Mouse (Mus musculus): ENCODE measurements around the gene Gif. TPM values are rescaled to one million over a fixed set of nuclear protein-coding genes. Genes with fewer than 3 reads are reported as not detected.

Gif gene
- not detected in 2 replicates for polyA plus RNA-seq (2016; fragmentation: Nextera tagmentation; extraction: Ambion mirVana)

- H3K4me2 ChIP-seq: no peak within 1 kb of the TSS
- 79% methylated on average over 2 of the region's 2 CpGs for WGBS
- ATAC-seq (ENCODE audit: insufficient number of reproducible peaks, low FRiP score): no peak
- H3K27me3 ChIP-seq (replicated peaks): no peaks in the 10 kb centered on the region
- H3K9me3 ChIP-seq (replicated peaks): no peaks in the 10 kb centered on the region
- no peak within 1 kb of the TSS for H3K27ac ChIP-seq (ENCODE audit: poor library complexity, severe bottlenecking)
- no peak within 1 kb of the TSS for H3K9ac ChIP-seq
- H3K4me3 ChIP-seq: no peak within 1 kb of the TSS
- no peaks in the 10 kb centered on the region for H3K36me3 ChIP-seq
- H3K4me1 ChIP-seq (replicated peaks): 0 out of 2 replicates have a peak, but pooled peaks cover 7% of the 10 kb centered on the region
Observed at GRCm38 (mm10) chr19:11747298-11747697, at the start of gene Gif. Gif (plus strand) TSS chr19:11747554.

- no peak overlapping the region for H3K4me3 ChIP-seq
- H3K27ac ChIP-seq (ENCODE audit: poor library complexity, severe bottlenecking): no peak overlapping the region
- WGBS: 86% methylated on average over 6 of the region's 6 CpGs
Observed at GRCm38 (mm10) chr19:11698342-11698741, 49.0 kb upstream of the Gif start.

GRCm38 (mm10) chr19:11712451-11712850 is 34.9 kb upstream of the Gif start:
- WGBS: 77% methylated on average over 4 of the region's 4 CpGs
- Histone ChIP-seq H3K27me3 (replicated peaks) (no peaks in the 10 kb centered on the region), H3K36me3 (no peaks in the 10 kb centered on the region), H3K9ac (no peak overlapping the region), H3K4me3 (no peak overlapping the region), H3K9me3 (replicated peaks) (0 out of 2 replicates have a peak, but pooled peaks cover 3% of the 10 kb centered on the region), H3K4me1 (replicated peaks) (no peaks in the 10 kb centered on the region), H3K27ac (ENCODE audit: poor library complexity, severe bottlenecking) (no peak overlapping the region), H3K4me2 (no peak overlapping the region)
- ATAC-seq (ENCODE audit: insufficient number of reproducible peaks, low FRiP score): no peak

More at GRCm38 (mm10) chr19:11698342-11698741, 49.0 kb upstream of the Gif start:
- no peaks in the 10 kb centered on the region for H3K9me3 ChIP-seq (replicated peaks)
- H3K27me3 ChIP-seq (replicated peaks): no peaks in the 10 kb centered on the region
- H3K4me2 ChIP-seq: no peak overlapping the region
- no peak for ATAC-seq (ENCODE audit: insufficient number of reproducible peaks, low FRiP score)
- H3K4me1 ChIP-seq (replicated peaks): no peaks in the 10 kb centered on the region
- H3K9ac ChIP-seq: no peak overlapping the region
- H3K36me3 ChIP-seq: no peaks in the 10 kb centered on the region

DNA sequence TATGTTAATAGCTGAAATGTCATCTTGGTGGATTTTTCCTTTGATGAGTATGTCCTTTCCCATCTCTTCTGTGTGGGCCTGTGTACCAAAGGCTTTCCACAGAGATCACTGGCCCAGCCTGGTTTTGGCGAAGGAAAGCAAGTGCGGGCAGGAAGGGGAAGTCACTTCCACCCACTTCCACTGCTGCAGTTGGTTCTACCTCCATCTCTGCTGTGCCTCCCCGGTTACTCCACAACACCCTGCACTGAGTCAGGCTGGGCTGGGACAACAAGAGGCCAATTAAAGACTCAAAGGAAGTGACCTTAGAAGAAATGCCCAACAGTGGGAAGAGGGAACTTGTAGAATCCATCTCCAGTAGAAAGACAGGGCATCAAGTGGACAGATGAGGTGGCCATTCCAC is 27.3 kb upstream of the Gif start:
- ATAC-seq (ENCODE audit: insufficient number of reproducible peaks, low FRiP score): no peak
- Histone ChIP-seq H3K4me3 (no peak overlapping the region), H3K9ac (no peak overlapping the region), H3K27me3 (replicated peaks) (no peaks in the 10 kb centered on the region), H3K4me2 (no peak overlapping the region), H3K9me3 (replicated peaks) (no peaks in the 10 kb centered on the region), H3K4me1 (replicated peaks) (no peaks in the 10 kb centered on the region), H3K27ac (ENCODE audit: poor library complexity, severe bottlenecking) (no peak overlapping the region), H3K36me3 (no peaks in the 10 kb centered on the region)
- 91% methylated on average over 3 of the region's 3 CpGs for WGBS

GRCm38 (mm10) chr19:11723870-11724269 is 23.5 kb upstream of the Gif start:
- H3K27me3 ChIP-seq (replicated peaks): no peaks in the 10 kb centered on the region

DNA sequence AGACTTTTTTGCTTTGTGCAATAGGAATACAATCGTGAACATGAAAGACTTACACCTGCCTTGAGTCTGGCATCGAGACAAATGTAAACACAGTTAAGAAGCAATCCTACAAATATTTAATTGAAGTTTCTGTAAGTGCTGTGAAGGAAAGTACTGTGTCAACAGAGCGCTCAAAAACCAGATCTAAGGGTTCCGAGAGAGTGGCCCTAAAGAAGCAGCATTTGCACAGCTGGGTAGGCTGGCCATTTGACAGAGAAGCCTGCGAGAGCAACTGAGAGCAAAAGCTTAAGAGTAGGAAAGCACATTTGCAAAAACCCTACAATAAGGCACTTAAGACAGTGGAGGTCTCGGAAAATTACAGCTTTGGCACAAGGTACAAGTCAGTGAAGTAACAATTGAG is 23.1 kb upstream of the Gif start:
- Histone ChIP-seq H3K9ac (no peak overlapping the region), H3K4me1 (replicated peaks) (no peaks in the 10 kb centered on the region), H3K27ac (ENCODE audit: poor library complexity, severe bottlenecking) (no peak overlapping the region), H3K27me3 (replicated peaks) (no peaks in the 10 kb centered on the region), H3K36me3 (no peaks in the 10 kb centered on the region), H3K4me2 (no peak overlapping the region), H3K9me3 (replicated peaks) (no peaks in the 10 kb centered on the region), H3K4me3 (no peak overlapping the region)
- ATAC-seq (ENCODE audit: insufficient number of reproducible peaks, low FRiP score): no peak
- 72% methylated on average over 6 of the region's 6 CpGs for WGBS

More at GRCm38 (mm10) chr19:11723870-11724269, 23.5 kb upstream of the Gif start:
- no peaks in the 10 kb centered on the region for H3K36me3 ChIP-seq
- H3K4me1 ChIP-seq (replicated peaks): no peaks in the 10 kb centered on the region
- H3K9me3 ChIP-seq (replicated peaks): no peaks in the 10 kb centered on the region
- no peak overlapping the region for H3K4me2 ChIP-seq
- no peak overlapping the region for H3K9ac ChIP-seq
- WGBS: 84% methylated on average over 2 of the region's 2 CpGs
- no peak overlapping the region for H3K4me3 ChIP-seq
- H3K27ac ChIP-seq (ENCODE audit: poor library complexity, severe bottlenecking): no peak overlapping the region
- ATAC-seq (ENCODE audit: insufficient number of reproducible peaks, low FRiP score): no peak

DNA sequence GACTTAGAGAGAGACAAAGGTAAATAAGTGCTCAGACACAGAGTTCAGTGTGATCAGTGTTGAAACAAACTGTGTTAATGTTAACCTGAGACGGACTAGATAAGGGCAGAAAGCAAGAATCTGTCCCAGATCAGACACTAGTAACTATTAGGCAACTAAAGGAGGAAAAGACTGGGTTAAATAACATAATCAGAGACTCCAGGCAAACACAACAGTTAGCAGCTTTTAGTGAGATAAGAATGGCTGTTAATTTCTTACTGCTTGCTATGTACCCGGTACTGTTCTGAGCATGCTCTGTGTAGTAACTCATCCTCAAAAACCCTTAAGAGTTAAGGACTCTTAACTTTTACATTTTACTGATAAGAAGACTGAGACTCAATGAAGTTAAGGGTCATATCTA is 21.4 kb upstream of the Gif start:
- Histone ChIP-seq H3K9me3 (replicated peaks) (no peaks in the 10 kb centered on the region), H3K9ac (no peak overlapping the region), H3K4me3 (no peak overlapping the region), H3K4me2 (no peak overlapping the region), H3K27ac (ENCODE audit: poor library complexity, severe bottlenecking) (no peak overlapping the region), H3K36me3 (no peaks in the 10 kb centered on the region), H3K4me1 (replicated peaks) (no peaks in the 10 kb centered on the region), H3K27me3 (replicated peaks) (no peaks in the 10 kb centered on the region)
- no peak for ATAC-seq (ENCODE audit: insufficient number of reproducible peaks, low FRiP score)
- WGBS: 59% methylated on average over 2 of the region's 2 CpGs

DNA sequence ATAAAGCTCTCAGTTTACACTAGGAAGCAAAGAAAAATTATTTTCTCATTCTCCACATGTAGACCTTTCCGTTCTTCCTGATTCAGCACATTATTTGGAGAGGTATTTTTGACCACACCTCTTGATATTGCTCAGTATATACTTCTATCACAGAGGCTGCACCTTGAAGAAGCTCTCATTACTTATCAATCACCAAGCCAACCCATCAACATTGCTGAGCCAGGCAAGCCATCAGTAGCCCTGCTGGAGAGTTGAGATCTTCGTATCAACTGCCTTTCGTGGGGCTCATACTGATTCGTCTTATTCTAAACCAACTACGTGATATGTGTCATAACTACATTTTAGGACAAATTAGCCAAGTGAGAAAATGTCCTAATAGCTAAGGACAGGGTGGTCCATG is 20.1 kb upstream of the Gif start:
- Histone ChIP-seq H3K4me3 (no peak overlapping the region), H3K9ac (no peak overlapping the region), H3K27ac (ENCODE audit: poor library complexity, severe bottlenecking) (no peak overlapping the region), H3K36me3 (no peaks in the 10 kb centered on the region), H3K4me2 (no peak overlapping the region), H3K4me1 (replicated peaks) (no peaks in the 10 kb centered on the region), H3K27me3 (replicated peaks) (no peaks in the 10 kb centered on the region), H3K9me3 (replicated peaks) (no peaks in the 10 kb centered on the region)
- no peak for ATAC-seq (ENCODE audit: insufficient number of reproducible peaks, low FRiP score)
- 76% methylated on average over 5 of the region's 5 CpGs for WGBS

GRCm38 (mm10) chr19:11730278-11730677 is 17.1 kb upstream of the Gif start:
- Histone ChIP-seq H3K9me3 (replicated peaks) (no peaks in the 10 kb centered on the region), H3K4me3 (no peak overlapping the region), H3K4me2 (no peak overlapping the region), H3K27me3 (replicated peaks) (no peaks in the 10 kb centered on the region), H3K36me3 (no peaks in the 10 kb centered on the region), H3K27ac (ENCODE audit: poor library complexity, severe bottlenecking) (no peak overlapping the region), H3K9ac (no peak overlapping the region), H3K4me1 (replicated peaks) (no peaks in the 10 kb centered on the region)
- WGBS: 56% methylated on average over 1 of the region's 1 CpGs
- ATAC-seq (ENCODE audit: insufficient number of reproducible peaks, low FRiP score): no peak

DNA sequence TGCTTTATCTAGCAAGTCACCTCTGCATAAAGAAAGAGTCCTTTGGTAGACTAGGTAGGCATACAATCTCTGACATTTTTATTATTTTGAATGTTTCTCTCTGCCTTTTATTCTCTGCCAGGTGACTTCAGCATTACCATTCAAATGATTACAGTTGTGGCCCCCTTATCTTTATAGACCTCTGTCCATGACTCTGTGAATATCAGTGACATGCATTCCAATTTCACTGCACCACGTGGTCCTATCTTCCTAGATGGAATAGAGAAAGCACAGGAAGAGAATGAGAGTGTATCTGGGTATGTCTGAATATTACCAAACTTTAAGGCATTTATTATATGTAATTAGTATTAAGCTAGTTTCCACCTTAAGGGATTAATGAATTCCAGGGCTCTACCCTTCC is 10.9 kb upstream of the Gif start:
- no peak for ATAC-seq (ENCODE audit: insufficient number of reproducible peaks, low FRiP score)
- Histone ChIP-seq H3K9ac (no peak overlapping the region), H3K36me3 (no peaks in the 10 kb centered on the region), H3K27me3 (replicated peaks) (no peaks in the 10 kb centered on the region), H3K4me3 (no peak overlapping the region), H3K4me1 (replicated peaks) (no peaks in the 10 kb centered on the region), H3K27ac (ENCODE audit: poor library complexity, severe bottlenecking) (no peak overlapping the region), H3K4me2 (no peak overlapping the region), H3K9me3 (replicated peaks) (no peaks in the 10 kb centered on the region)
- WGBS: 35% methylated on average over 1 of the region's 1 CpGs

DNA sequence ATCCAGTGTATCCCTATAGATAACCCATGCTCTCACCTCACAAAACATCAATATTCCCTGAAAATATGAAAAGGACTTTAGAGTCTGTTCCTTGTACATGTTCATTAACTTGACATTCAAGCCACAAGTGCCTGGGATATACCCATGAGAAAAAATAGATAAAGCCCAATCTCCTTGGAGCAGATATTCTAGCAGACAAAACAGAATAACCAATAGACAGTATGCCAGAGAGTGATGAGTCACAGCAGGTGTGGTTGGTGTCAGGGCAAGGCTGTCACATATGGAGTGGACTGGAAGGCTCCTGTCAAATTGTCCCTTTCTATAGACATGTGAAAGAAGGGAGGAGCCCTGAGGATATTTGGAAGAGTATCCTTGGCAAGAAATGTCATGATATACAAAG is 1.7 kb upstream of the Gif start:
- Histone ChIP-seq H3K9me3 (replicated peaks) (no peaks in the 10 kb centered on the region), H3K36me3 (no peaks in the 10 kb centered on the region), H3K9ac (no peak overlapping the region), H3K4me3 (no peak overlapping the region), H3K27ac (ENCODE audit: poor library complexity, severe bottlenecking) (no peak overlapping the region), H3K4me2 (no peak overlapping the region), H3K4me1 (replicated peaks) (no peaks in the 10 kb centered on the region), H3K27me3 (replicated peaks) (no peaks in the 10 kb centered on the region)
- no peak for ATAC-seq (ENCODE audit: insufficient number of reproducible peaks, low FRiP score)

- no peak for ATAC-seq (ENCODE audit: insufficient number of reproducible peaks, low FRiP score)
- WGBS: 75% methylated on average over 3 of the region's 3 CpGs
- Histone ChIP-seq H3K4me1 (replicated peaks) (no peaks in the 10 kb centered on the region), H3K27ac (ENCODE audit: poor library complexity, severe bottlenecking) (no peak overlapping the region), H3K9me3 (replicated peaks) (no peaks in the 10 kb centered on the region), H3K4me3 (no peak overlapping the region), H3K9ac (no peak overlapping the region), H3K27me3 (replicated peaks) (0 out of 2 replicates have a peak, but pooled peaks cover 5% of the 10 kb centered on the region), H3K4me2 (no peak overlapping the region), H3K36me3 (no peaks in the 10 kb centered on the region)
Observed at GRCm38 (mm10) chr19:11765059-11765458, 17.7 kb downstream of the Gif start.

All from heart, embryonic 12.5 days (tissue).